8 mouse cellular contexts compared by ENCODE assay signal in genomic region chr6:88759793-88760453, GRCm38 (mm10). TPM values are rescaled to one million over a fixed set of nuclear protein-coding genes. Genes with fewer than 3 reads are reported as not detected.
DNase-seq lines count a peak whose midpoint lies in the region; ATAC-seq and TF ChIP-seq lines count a peak whose summit lies in the region.

No protein-coding gene starts in this region.

- no peaks in the 10 kb centered on the region for H3K36me3 ChIP-seq in hindbrain, postnatal 0 days (ENCODE audit: insufficient read depth, low read length)
- H3K36me3 ChIP-seq in midbrain, embryonic 13.5 days, result no peaks in the 10 kb centered on the region

- H3K27ac ChIP-seq in hindbrain, postnatal 0 days, result peak overlapping the region; percentile 63; the same call in 1 of the 2 replicates
- H3K27ac ChIP-seq in midbrain, embryonic 13.5 days, result peak overlapping the region; percentile 48; the same call in 1 of the 2 replicates

- peak overlapping the region; percentile 16; the same call in 1 of the 2 replicates for H3K4me2 ChIP-seq in hindbrain, postnatal 0 days (ENCODE audit: low read depth, low read length)
- H3K4me2 ChIP-seq in midbrain, embryonic 13.5 days (replicated peaks), result no peak overlapping the region

- peak; percentile 57 for ATAC-seq in hindbrain, postnatal 0 days
- peak; percentile 53; the same call in 1 of the 2 replicates for ATAC-seq in midbrain, embryonic 13.5 days

- peaks cover 21% of the 10 kb centered on the region for H3K4me1 ChIP-seq in hindbrain, postnatal 0 days (ENCODE audit: insufficient read depth, low read length)
- peaks cover 14% of the 10 kb centered on the region for H3K4me1 ChIP-seq in midbrain, embryonic 13.5 days (replicated peaks)

- TF ChIP-seq CTCF in hindbrain, postnatal 0 days (IDR thresholded peaks at IDR 0.05; ENCODE audit: low read depth), result no peak

- DNase-seq in adrenal gland, adult 8-10 months, result peak; percentile 71
- peak; percentile 99 for DNase-seq in cerebellum, postnatal 10 days
- DNase-seq in gastrocnemius, postnatal 10 days, result peak; percentile 91
- DNase-seq in hindbrain, postnatal 0 days (ENCODE audit: low spot score), result peak; percentile 86
- DNase-seq in left cerebral cortex, postnatal 10 days (ENCODE audit: extremely low spot score in 1 of 2, low spot score in 2 of 2), result peak; percentile 67 to 87
- DNase-seq in spleen, postnatal 4 days (ENCODE audit: low spot score in 2 of 2), result peak; percentile 92 to 93
- DNase-seq in thymus, adult 18-20 months, result no peak

- no peaks in the 10 kb centered on the region for H3K9me3 ChIP-seq in hindbrain, postnatal 0 days (ENCODE audit: low read length)
- no peaks in the 10 kb centered on the region for H3K9me3 ChIP-seq in midbrain, embryonic 13.5 days

- 30% methylated on average over 17 of the region's 17 CpGs for WGBS in hindbrain, postnatal 0 days
- WGBS in midbrain, embryonic 13.5 days, result 64% methylated on average over 17 of the region's 17 CpGs

- H3K27me3 ChIP-seq in hindbrain, postnatal 0 days (ENCODE audit: insufficient read depth, low read length), result no peaks in the 10 kb centered on the region
- no peaks in the 10 kb centered on the region for H3K27me3 ChIP-seq in midbrain, embryonic 13.5 days

- intact Hi-C loops in left cerebral cortex, postnatal 10 days (cut with DNase I), result no loop called here

- H3K9ac ChIP-seq in hindbrain, postnatal 0 days (replicated peaks; ENCODE audit: low read length), result no peak overlapping the region
- H3K9ac ChIP-seq in midbrain, embryonic 13.5 days (replicated peaks), result no peak overlapping the region

- no peak overlapping the region for H3K4me3 ChIP-seq in hindbrain, postnatal 0 days (ENCODE audit: low read length)
- no peak overlapping the region for H3K4me3 ChIP-seq in midbrain, embryonic 13.5 days (replicated peaks)

RNA-seq across cellular contexts. Expression of gene Mgll, which starts 35.7 kb away (rescaled TPM):
- 100 to 1,000 TPM in 3 of 4 experiments, 10 to 100 TPM in 1; 99.2 to 165 (median 135) TPM for total RNA-seq in adrenal gland, adult 8-10 months (2022)
- total RNA-seq in gastrocnemius, postnatal 10 days (2021), result 10 to 100 TPM; 66.8 to 73.4 TPM
- total RNA-seq in hindbrain, postnatal 0 days (2014; rRNA removed), result 105 and 126 TPM in 2 replicates
- polyA plus RNA-seq in hindbrain, postnatal 0 days (2015; fragmentation: Nextera tagmentation; extraction: Ambion mirVana), result 148 and 158 TPM in 2 replicates
- 100 to 1,000 TPM; 105 to 106 TPM for total RNA-seq in left cerebral cortex, postnatal 10 days (2021)
- 5.3 and 7.4 TPM in 2 replicates for polyA plus RNA-seq in midbrain, embryonic 13.5 days (2015; fragmentation: Nextera tagmentation; extraction: Ambion mirVana)

Comparison
In these comparisons a context has a peak if more than half of its experiments do, and no peak if none do; other contexts are left out.
1. DNase-seq: peak in adrenal gland, adult 8-10 months (single experiment), cerebellum, postnatal 10 days (2 of 2), gastrocnemius, postnatal 10 days (single experiment), hindbrain, postnatal 0 days (single experiment), left cerebral cortex, postnatal 10 days (2 of 2) and spleen, postnatal 4 days (2 of 2); none in thymus, adult 18-20 months (0 of 2).